Mouse (Mus musculus) left cerebral cortex, adult 18-20 months (tissue): ENCODE results near the gene Bcl2. TPM values are rescaled to one million over a fixed set of nuclear protein-coding genes. Genes with fewer than 3 reads are reported as not detected.

Experiments
- DNase-seq, 2 experiments: peaks; one replicate each; pipeline ENCODE4 v3.0.0; 2021 to 2022; ENCODE audit warnings: low spot score in 2 of 2, mixed read lengths in 1 of 2
- total RNA-seq, 2 experiments: library from RNA; stranded (reverse); gene quantifications; 2 replicates each; pipeline ENCODE4 v1.2.3; 2021

Gene Bcl2
- total RNA-seq, 2 experiments from 2014 or later = 16.9 to 19.1 TPM

DNA sequence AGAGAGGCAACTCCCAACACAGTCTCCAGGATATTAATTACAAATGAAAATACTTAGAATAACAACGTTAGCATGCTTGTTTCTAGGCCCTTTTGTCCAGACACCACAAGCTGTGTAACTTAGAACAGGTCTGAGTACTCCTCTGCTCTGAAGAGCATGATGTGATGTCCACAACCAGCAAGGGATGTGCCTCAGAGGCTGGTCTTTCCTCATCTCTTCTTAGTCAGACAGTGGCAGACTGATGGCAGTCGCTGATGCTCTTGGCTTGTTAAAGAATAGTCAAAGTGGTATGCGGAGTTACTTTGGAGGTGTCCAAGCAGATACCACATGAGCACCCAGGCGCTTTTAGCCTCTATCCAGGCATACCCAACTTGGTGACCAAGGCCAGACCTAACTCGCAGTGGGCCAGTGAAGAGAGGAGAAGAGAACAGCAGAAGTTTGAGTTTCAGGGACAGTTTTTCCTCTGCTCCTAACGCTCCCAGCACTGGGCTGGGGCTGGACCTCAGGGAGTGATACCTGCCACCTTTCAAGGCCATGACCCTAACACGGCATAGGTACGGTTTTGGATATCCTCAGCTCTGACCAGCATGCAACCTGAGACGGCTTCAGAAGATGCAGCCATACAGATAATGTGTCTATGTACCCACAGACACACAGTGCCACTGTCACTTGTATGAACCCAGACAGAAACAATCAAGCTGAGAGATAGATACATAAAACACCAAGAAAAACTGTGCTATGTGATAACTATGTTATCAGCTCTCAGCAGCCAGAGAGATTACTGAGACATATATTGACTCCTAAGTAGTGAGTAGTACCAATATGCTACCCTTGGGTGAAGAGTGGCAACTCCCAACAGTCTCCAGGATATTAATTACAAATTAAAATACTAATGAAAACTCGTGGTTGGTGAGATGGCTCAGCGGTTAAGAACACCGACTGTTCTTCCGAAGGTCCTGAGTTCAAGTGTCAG lies 1.3 kb upstream of the Bcl2 start:
- DNase-seq = no peak

DNA sequence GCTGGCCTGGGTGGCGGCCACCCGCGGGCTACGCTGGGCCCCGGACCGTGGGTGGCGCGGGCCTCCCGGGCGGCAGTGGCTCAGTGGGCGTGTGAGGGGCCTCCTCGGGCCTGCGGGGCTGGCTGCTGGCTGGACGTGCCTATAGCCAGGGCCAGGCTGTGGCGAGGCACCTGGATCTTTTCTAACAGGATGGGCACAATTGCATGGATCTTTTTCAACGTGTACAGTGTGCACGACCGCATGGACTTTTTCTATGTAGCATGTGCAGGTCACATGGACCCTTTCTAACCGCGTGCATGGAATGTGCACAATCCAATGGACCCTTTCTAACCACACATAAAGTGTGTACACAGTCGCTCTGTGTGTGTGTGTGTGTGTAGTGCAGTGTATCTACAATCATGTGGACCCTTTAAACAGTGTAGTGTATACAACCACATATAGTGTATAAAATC lies 482 bp upstream of the Bcl2 start:
- DNase-seq = no peak

DNA sequence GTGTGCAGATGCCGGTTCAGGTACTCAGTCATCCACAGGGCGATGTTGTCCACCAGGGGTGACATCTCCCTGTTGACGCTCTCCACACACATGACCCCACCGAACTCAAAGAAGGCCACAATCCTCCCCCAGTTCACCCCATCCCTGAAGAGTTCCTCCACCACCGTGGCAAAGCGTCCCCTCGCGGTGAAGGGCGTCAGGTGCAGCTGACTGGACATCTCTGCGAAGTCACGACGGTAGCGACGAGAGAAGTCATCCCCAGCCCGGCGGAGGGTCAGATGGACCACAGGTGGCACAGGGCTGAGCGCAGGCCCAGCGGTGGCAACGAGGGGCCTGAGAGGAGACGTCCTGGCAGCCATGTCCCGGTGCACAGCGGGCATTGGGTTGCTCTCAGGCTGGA lies 1.7 kb downstream of the Bcl2 start:
- peak; percentile 60 to 61 for DNase-seq

DNA sequence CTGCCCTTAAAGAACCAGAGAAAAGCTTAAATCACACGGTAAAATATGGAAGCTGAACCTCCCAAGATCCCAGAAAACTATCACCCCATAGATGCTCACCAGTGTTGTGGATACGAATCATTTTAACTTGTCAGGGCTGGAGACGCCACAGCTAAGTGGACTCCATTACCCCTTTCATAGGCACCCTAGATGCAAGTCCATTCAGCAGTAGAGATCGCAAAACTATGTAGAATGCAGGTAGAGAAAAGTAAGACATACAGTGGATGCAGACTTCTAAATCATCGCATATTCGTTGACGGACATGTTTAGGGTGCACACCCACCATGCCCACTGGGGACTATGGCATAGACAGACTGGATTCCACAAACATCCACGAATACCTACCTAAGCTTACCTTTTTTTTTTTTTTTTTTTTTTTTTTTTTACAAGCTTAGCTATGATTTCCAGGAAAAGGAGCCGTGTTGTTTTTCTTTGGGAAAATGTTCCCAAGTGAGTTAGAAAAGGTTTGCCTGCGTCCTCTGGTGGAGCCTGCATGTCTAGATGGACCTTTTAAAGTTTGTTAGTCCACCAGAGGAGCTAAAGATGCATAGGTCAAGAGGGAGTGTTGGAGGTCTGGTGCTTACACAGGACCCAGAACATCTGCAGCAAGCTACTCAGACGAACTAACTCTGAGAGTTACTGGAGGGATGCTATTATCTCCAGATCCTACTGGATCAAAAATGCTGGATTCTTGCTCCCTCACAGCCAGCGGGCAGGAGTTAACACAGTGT lies 2.5 kb downstream of the Bcl2 start:
- DNase-seq = no peak

DNA sequence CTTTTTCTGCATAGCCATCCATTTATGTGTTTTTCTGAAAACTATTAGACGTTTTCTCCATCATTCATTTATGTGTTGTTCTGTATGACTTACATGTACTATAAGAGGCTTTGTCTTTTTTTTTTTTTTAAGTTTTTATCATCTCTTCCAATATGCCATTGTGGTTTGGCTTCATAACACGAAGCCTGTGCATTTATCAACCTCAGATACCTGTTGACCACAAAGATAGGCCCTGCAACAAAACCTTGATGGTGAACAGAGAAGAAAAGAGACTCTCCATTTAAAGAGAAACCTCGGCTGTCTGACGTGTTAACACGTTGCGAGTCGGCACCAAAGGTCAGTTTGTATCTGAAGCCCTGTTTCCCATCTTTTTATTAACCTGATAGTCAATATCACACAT lies 3.9 kb downstream of the Bcl2 start:
- DNase-seq = no peak

DNA sequence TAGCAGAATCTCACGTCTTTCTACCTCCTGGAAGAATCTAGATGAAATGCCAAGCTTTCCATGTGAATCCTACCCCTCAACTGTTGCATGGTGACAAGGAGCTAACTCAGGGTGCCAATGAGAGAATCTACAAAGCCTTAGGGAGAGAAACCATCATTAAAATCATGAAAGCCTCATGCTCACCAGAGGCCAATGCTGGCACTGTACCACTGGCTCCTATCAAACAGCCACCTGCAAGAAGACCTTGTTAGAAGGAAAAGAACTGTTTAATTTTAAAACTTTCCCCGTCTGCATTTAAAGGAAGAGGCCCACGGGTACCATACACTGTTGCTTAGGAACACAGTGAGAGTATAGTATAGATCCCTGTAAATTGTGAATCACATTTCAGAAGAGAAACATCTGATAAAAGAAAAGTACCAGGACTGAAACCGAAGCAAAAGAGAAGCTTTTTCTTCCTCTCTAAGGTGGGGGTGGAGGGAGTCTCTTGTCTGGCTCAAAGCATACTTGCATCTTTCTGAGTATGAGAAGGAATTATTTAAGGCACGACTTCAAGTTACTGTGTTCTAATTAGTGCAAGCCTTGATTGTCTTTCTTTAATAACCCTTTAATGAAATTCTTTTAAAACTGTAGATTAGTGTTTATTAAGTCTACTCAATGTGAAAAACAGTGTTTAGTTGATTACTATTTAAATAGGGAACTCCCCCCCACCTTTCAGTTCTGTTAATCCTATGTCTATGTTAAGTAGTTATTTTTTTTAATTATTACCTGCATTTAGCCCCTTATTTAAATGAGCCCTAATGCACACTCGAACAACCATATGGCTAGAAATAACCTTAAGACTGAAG lies 6.8 kb downstream of the Bcl2 start:
- DNase-seq = no peak

DNA sequence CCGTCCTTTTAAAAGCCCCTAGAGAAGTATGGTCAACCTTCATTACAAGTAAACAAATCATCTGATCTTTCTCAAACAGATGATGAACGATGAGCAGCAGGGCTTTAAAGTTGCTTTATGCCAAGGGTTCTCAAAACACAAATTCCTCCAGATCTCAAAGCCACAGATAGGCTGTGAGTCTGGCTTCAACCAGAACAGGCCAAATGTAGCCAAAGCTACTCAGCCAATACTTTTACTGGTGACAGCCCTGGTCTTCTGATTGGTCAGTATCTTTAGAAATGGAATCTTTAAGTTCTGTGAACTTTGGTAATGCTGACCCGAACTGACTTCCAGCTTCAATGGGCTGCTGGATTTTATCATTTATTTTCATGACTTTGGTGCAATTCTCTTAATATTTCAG lies 10.9 kb downstream of the Bcl2 start:
- DNase-seq = no peak

DNA sequence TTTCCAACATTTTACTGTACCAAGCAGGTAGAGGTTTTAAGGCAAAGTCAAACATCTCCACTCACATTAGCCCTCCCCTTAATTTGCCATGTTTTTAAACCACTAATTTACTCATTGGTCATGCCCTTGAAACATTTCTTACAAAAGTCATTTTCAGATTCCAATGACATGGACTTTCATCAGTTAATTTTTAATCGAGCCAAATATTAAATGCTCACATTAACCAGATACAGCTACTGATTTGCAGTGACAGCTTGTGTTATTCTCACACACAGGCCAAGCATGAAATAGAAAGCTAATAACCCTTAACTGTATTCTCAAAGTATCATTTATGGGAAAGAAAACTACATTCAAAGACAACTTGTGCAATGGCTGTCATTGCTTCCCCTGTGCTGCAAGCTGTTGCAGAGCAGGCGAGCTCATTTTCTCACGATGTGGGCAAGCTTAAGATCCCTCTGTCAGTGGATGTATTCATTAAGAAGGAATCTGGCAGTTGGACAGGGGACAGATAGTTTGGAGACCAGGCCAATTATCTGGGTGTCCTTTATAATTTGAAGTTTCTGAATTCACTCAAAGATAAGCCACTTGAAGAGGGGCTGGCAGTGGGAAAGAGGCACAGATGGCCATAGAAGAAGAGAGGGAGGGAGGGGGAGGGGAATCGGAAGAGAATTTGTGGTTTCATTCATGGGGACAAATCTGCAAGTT lies 11.5 kb downstream of the Bcl2 start:
- DNase-seq = no peak

DNA sequence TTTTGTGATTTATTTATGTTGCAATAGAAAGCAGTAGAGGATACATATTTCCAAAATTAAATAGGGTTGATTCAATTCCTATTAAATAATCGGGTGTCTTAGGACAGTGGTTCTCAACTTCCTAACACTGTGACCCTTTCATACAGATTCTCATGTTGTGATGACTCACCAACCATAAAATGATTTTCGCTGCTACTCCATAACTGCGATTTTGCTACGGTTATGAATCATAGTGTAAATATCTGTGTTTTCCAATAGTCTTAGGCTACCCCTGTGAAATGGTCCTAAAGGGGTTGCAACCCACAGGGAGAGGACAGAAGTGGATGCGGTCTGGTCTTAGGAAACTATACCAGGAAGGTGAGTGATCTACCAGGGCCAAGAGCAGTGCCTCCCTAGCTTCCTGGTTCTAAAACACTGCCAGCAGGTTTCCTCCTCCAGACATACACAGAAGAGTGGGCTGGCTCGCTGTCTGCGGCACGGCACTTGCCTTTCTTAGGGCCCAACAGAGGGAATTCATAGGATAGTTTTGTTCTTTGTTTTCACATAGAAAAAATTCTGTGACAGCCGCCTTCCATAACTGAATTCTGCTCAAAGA lies 13.5 kb downstream of the Bcl2 start:
- DNase-seq = peak in 1 of 2 experiments; percentile 16

DNA sequence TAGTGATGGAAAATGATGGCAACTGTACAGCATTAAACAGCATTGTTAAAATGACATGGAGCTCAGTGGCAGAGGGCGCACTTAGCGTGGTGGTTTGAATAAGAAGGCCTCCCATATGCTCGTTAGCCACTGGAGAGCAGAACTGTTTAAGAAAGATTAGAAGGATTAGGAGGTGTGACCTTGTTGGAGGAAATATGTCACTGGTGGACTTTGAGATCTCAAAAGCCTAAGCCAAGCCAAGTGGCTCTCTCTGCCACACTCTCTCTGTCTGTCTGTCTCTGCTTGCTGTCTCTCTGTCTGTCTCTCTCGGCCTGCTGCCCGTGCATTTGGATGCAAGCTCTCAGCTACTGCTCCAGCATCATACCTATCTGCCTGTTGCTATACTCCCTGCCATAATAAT lies 17.6 kb downstream of the Bcl2 start:
- no peak for DNase-seq

DNA sequence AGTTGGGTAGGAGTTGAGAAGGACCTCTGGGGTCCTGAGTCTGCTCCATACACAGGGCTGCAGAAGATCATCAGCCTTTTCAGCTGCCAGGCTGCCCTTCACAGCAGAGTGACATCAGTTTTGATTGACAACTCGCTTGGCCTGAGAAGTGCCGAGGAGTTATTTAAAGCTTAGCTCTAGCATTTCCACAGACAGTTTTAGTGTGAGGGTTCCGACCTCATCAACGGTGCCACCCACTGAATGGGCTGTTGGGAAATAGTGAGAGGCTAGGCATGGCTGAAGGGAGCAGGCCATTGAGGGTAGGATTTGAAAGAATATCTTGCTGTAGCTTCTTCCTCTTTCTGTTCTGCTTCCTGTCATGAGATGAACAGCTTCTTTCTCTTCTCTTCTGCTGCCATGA lies 18.4 kb downstream of the Bcl2 start:
- DNase-seq = no peak

DNA sequence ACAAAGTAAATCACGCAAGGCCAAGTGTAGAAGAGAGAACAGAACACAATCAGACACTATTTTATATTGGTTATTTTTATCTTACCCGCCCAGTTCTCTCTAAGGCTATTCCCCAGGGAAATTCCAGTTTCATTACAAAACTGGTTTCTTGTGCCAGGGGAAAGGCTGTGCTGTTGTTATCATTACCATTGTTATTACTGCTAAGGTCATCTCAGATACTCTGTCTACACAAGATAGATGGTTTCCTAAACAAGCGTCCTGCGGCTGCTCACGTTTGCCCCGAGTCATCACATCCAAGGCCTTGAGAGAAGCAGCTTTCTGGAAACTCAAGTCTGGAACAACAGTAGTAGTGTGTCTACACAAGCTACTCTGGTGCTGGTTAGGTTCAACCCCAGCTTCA lies 19.8 kb downstream of the Bcl2 start:
- DNase-seq = no peak

DNA sequence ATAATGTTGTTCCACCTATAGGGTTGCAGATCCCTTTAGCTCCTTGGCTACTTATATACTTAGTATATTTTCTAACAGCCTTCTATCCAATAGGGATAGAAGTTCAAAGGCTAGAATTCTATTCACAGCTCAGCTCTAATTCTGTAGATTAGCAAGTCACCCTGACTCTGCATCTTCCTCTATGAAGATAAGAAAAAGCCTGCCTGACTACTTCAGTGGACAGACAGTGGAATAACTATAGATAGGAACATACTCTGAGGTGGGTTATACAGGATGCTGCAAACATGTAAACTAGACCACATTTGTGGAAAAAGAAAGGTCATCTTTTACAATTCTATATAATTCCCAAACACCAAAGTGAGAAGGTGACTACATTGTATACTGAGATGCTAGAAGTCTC lies 21.5 kb downstream of the Bcl2 start:
- DNase-seq = no peak

DNA sequence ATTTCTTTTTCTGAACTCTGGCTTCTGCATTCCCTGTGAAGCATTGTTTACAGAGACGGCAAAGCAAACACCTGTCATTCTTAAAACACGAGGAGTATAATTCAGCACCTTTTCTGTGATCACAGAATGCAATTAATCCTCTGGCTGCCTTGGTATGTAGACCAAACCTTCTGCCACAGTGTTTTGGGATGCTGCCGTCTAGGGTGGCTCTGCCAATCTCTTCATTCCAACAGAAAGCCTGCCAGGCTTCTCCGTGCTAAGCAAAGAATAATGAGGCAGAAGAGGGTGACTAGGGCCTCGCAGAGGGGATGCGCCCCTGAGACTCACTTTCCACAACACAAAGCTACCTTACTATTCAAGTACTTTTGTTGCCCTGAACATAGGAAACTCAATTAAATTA lies 23.2 kb downstream of the Bcl2 start:
- no peak for DNase-seq

DNA sequence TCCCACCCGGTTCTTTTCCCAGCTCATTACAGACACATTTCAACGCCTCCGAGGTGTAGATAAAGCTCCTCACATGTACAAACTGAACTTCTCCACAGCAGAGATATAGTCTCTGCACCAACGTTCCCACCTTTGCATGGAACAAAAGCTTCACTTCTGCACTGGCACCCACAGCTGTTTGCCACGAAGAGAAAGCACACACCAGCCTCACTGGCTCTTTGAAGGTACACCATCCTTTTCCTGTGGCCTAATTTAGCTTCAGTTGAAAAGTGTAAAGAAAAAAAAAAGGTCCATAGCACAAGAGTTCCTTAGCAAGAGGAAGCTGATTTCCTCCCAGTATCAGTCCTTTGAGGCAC lies 25.9 kb downstream of the Bcl2 start:
- DNase-seq = peak in 1 of 2 experiments; percentile 24

DNA sequence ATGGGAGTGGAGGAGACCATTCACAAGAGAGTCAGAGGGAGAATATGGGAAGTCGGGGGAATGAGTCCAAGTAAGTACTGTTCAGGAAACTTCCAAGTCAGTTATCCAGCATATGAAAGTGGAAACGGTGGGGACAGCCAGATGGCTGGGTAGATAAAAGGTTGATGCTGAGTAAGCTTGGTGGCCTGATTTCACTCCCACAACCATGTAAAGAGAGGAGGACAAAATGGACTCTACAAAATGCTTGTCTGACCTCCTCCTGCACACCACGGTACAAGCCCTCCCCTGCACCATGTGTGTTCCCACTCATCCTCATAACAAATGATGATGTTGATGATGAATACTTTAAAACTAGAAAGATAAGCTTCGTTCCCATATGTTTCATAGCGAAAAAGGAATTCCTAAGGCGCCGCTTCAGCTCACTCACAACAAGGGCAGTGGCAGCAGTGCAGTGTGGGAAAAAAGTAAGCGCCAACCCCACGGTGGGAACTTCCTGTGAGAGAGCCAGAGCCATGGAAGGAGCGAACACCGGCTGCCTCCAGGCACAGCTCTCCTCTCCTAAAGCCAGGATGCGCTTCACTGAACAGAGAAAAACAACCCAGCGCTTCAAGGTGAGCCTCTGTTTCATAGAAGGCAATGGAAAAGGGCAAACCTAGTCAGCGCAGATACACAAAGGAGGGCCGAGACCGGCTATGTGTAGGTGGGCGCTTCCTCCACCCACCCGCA lies 26.5 kb downstream of the Bcl2 start:
- DNase-seq = peak; percentile 20 to 38

DNA sequence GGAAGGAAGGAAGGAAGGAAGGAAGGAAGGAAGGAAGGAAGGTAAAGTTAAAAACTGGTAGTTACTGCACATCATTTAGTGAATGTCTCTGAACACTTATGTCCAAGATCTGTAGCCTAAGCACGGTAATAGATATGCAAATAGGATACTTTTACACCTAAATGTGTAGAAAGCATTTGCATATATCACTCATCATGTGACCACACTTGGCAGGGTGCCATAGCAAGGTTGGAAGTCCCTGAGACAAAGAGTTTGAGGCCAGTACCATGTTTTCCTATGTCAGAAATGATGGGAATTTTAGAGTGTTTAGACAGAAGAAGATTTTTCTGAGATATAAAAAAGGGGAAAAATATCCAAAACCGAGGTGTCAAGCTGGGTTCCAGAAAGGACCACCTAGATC lies 28.4 kb downstream of the Bcl2 start:
- DNase-seq = no peak

DNA sequence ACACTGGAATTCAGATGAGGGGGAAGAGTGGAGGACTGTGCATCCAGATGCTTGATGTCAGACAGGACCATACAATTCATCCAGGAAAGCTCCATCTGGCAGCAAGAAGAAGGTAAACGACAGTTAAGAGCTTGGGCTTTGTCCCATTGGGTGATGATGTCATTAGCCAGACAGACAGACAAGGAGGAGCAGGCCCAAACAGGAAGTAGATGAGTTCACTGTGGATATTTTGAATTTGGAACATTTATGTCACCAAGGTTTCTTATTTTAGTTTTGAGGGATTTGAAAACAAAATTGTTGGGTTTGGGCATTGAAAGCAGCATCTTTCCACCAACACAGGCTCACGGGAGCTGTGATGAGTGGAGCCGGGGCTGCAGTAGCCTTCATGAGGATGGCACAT lies 29.5 kb downstream of the Bcl2 start:
- DNase-seq = no peak

DNA sequence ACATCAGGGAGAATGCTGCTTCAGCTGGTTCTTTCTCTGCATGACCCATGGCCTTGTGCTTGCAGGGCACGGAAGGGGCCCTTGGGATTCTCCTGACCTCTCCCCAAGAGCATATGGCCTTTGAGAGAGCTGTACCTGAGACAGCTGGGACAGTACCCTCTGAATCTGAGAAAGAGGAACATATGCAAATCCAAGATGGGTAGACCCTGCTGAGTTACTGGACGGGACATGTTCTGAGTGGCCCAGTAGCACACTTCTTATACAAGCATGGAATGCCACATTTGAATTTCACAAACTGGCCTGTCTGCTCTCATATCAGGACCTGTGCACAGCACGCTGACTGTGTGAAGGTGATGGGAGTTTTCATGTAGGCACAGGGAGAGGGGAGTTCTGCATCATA lies 31.2 kb downstream of the Bcl2 start:
- DNase-seq = no peak
